Comparison of ENCODE assay signal across 8 mouse cellular contexts in genomic region chrX:162887931-162888511, GRCm38 (mm10). TPM values are rescaled to one million over a fixed set of nuclear protein-coding genes. Genes with fewer than 3 reads are reported as not detected.
DNase-seq lines count a peak whose midpoint lies in the region; ATAC-seq lines count a peak whose summit lies in the region.

Gene Syap1, minus strand, starts transcription at chrX:162888447.

- H3K9me3 ChIP-seq in intestine, embryonic 14.5 days (ENCODE audit: control insufficient read depth, low read length): no peaks in the 10 kb centered on the region

- peak within 1 kb of the TSS; percentile 60 for H3K9ac ChIP-seq in intestine, embryonic 14.5 days (ENCODE audit: low read length)

- peak within 1 kb of the TSS; percentile 61 for H3K4me3 ChIP-seq in intestine, embryonic 14.5 days (ENCODE audit: low read depth, low read length)

- ATAC-seq in intestine, embryonic 14.5 days (replicated peaks; ENCODE audit: low FRiP score, low TSS enrichment, low read depth): peak; percentile 94

- intact Hi-C loops in gastrocnemius, postnatal 36 days (cut with DNase I): no loop called here
- intact Hi-C loops in left cerebral cortex, postnatal 25 days (cut with DNase I): no loop called here

- peak; percentile 89 for DNase-seq in adrenal gland, adult 2 months
- peak; percentile 87 for DNase-seq in embryo, embryonic 11 days
- peak; percentile 76 to 78 for DNase-seq in gastrocnemius, postnatal 36 days
- DNase-seq in intestine, embryonic 14.5 days (ENCODE audit: low spot score): peak; percentile 87
- DNase-seq in left cerebral cortex, postnatal 25 days (ENCODE audit: low spot score in 2 of 2): peak; percentile 77 to 78
- peak; percentile 88 for DNase-seq in mesoderm, embryonic 11.5 days (ENCODE audit: low read depth, low spot score)
- DNase-seq in right cerebral cortex, postnatal 25 days: peak; percentile 77
- peak; percentile 70 to 78 for DNase-seq in urinary bladder, postnatal 36 days (ENCODE audit: low spot score in 2 of 2)

- H3K4me1 ChIP-seq in intestine, embryonic 14.5 days (replicated peaks; ENCODE audit: control insufficient read depth, insufficient read depth, low read length): 0 out of 2 replicates have a peak, but pooled peaks cover 4% of the 10 kb centered on the region

- peak within 1 kb of the TSS; percentile 36 for H3K4me2 ChIP-seq in intestine, embryonic 14.5 days (ENCODE audit: low read length)

- H3K36me3 ChIP-seq in intestine, embryonic 14.5 days (ENCODE audit: control insufficient read depth, insufficient read depth, low read length): no peaks in the 10 kb centered on the region

- 11% methylated on average over 33 of the region's 47 CpGs for WGBS in intestine, embryonic 14.5 days

- peak within 1 kb of the TSS; percentile 43; the same call in 1 of the 2 replicates for H3K27ac ChIP-seq in intestine, embryonic 14.5 days (ENCODE audit: low read depth)

- no peaks in the 10 kb centered on the region for H3K27me3 ChIP-seq in intestine, embryonic 14.5 days (replicated peaks; ENCODE audit: control insufficient read depth, insufficient read depth, low read length)

RNA-seq across cellular contexts. Expression of gene Syap1, which starts in this region (rescaled TPM):
- 10 to 100 TPM; 76.9 to 79.7 TPM for total RNA-seq in adrenal gland, adult 2 months (2021)
- 10.0 and 10.7 TPM in 2 replicates for polyA plus RNA-seq in adrenal gland, adult 2 months (2012; rRNA removed)
- 10 to 100 TPM; 20.3 to 24.2 TPM for total RNA-seq in gastrocnemius, postnatal 36 days (2021)
- 35.7 and 36.3 TPM in 2 replicates for polyA plus RNA-seq in intestine, embryonic 14.5 days (2014; fragmentation: Nextera tagmentation; extraction: Ambion mirVana)
- total RNA-seq in left cerebral cortex, postnatal 25 days (2021): 10 to 100 TPM; 28.1 to 28.7 TPM

Comparison
In these comparisons a context has a peak if more than half of its experiments do, and no peak if none do; other contexts are left out.
1. Peak in every context shown above with its lines: DNase-seq, ATAC-seq, H3K4me3 ChIP-seq and H3K27ac ChIP-seq.